Mouse (Mus musculus) adrenal gland, postnatal 36 days (tissue): ENCODE results near the gene Gadd45g. TPM values are rescaled to one million over a fixed set of nuclear protein-coding genes. Genes with fewer than 3 reads are reported as not detected.

Experiments
- DNase-seq, 2 experiments: peaks; one replicate each; pipeline ENCODE4 v3.0.0; 2021; ENCODE audit warnings: mixed read lengths in 1 of 2
- long read RNA-seq, 2 experiments: library from polyadenylated mRNA; stranded (forward); transcript quantifications; one replicate each; pipeline ENCODE4 v2.0.0; 2021; ENCODE audit warnings: borderline sequencing depth in 2 of 2
- total RNA-seq, 2 experiments: library from RNA; stranded (reverse); gene quantifications; 2 replicates each; pipeline ENCODE4 v1.2.3; 2021

The Gadd45g gene
- 10 to 100 TPM; 71.8 to 72.5 TPM for total RNA-seq
- long read RNA-seq, experiment 1, transcript Gadd45g-202 (3 exons, 863 nt): minor isoform, 7 of 154 reads
- long read RNA-seq, experiment 1, transcript Gadd45g-201 (4 exons, 1,071 nt): major isoform, 103 of 154 reads
- long read RNA-seq, experiment 1, partial matches to known transcripts: 11 of 154 reads
- long read RNA-seq, experiment 1, other reads (novel, unspliced or antisense): 33 of 154 reads
- long read RNA-seq, experiment 2, transcript Gadd45g-201 (4 exons, 1,071 nt): major isoform, 22 of 27 reads
- long read RNA-seq, experiment 2, partial matches to known transcripts: 2 of 27 reads
- long read RNA-seq, experiment 2, other reads (novel, unspliced or antisense): 3 of 27 reads

- peak; percentile 97 for DNase-seq
These were observed at the start of gene Gadd45g for GRCm38 (mm10) chr13:51846301-51846867. Gadd45g (plus strand) TSS chr13:51846678.

GRCm38 (mm10) chr13:51797899-51798746 is 48.4 kb upstream of the Gadd45g start:
- DNase-seq: no peak

- no peak for DNase-seq
These were observed 46.5 kb upstream of the Gadd45g start for GRCm38 (mm10) chr13:51799735-51800522.

GRCm38 (mm10) chr13:51800921-51801320 is 45.6 kb upstream of the Gadd45g start:
- DNase-seq: no peak

GRCm38 (mm10) chr13:51805634-51806033 is 40.8 kb upstream of the Gadd45g start:
- no peak for DNase-seq

- DNase-seq: peak; percentile 56 to 64
These were observed 40.3 kb upstream of the Gadd45g start for GRCm38 (mm10) chr13:51806220-51806619.

- DNase-seq: peak; percentile 27 to 35
These were observed 38.3 kb upstream of the Gadd45g start for GRCm38 (mm10) chr13:51808141-51808540.

GRCm38 (mm10) chr13:51813621-51814615 is 32.6 kb upstream of the Gadd45g start:
- no peak for DNase-seq

GRCm38 (mm10) chr13:51814646-51815045 is 31.8 kb upstream of the Gadd45g start:
- no peak for DNase-seq

GRCm38 (mm10) chr13:51815865-51816504 is 30.5 kb upstream of the Gadd45g start:
- peak in 1 of 2 experiments; percentile 28 for DNase-seq

- peak in 1 of 2 experiments; percentile 28 for DNase-seq
These were observed 29.9 kb upstream of the Gadd45g start for GRCm38 (mm10) chr13:51816559-51817041.

- DNase-seq: peak in 1 of 2 experiments; percentile 43
These were observed 28.1 kb upstream of the Gadd45g start for GRCm38 (mm10) chr13:51818170-51818943.

- DNase-seq: no peak
These were observed 27.5 kb upstream of the Gadd45g start for GRCm38 (mm10) chr13:51818944-51819326.

GRCm38 (mm10) chr13:51819351-51819750 is 27.1 kb upstream of the Gadd45g start:
- DNase-seq: peak; percentile 55 to 63

- no peak for DNase-seq
These were observed 24.5 kb upstream of the Gadd45g start for GRCm38 (mm10) chr13:51821988-51822387.

- no peak for DNase-seq
These were observed 22.5 kb upstream of the Gadd45g start for GRCm38 (mm10) chr13:51823822-51824495.

GRCm38 (mm10) chr13:51830744-51831450 is 15.6 kb upstream of the Gadd45g start:
- DNase-seq: peak in 1 of 2 experiments; percentile 36

- DNase-seq: no peak
These were observed 14.0 kb upstream of the Gadd45g start for GRCm38 (mm10) chr13:51832491-51832890.
